Mouse (Mus musculus) C3H10T1/2 (cell line): ENCODE measurements around the gene Vmn2r82. TPM values are rescaled to one million over a fixed set of nuclear protein-coding genes. Genes with fewer than 3 reads are reported as not detected.

Experiments used
- polyA plus RNA-seq, 2 experiments: library from polyadenylated mRNA; unstranded; fragments of >200 nt; fragmentation: generic; extraction: Trizol; gene quantifications; one replicate each; pipeline ENCODE4 v1.2.1; 2012; ENCODE audit warnings: missing spikeins in 2 of 2

Vmn2r82 gene
- polyA plus RNA-seq: not detected

GRCm38 (mm10) chr10:79356220-79356619 lies at the start of gene Vmn2r82:
TSS of gene Vmn2r82 (plus strand) at chr10:79356520.

Other genes with a start within 250 kb of the Vmn2r82 start
- not detected for gene Vmn2r80, start 207.8 kb upstream of the Vmn2r82 start, polyA plus RNA-seq
- not detected for gene Vmn2r81, start 108.8 kb upstream of the Vmn2r82 start, polyA plus RNA-seq
- gene Vmn2r83, start 112.2 kb downstream of the Vmn2r82 start, polyA plus RNA-seq: not detected
- 100 to 1,000 TPM; 138 to 392 TPM for gene Plpp2, start 177.3 kb downstream of the Vmn2r82 start, polyA plus RNA-seq
- 10 to 100 TPM; 13.3 to 35.6 TPM for gene Mier2, start 198.7 kb downstream of the Vmn2r82 start, polyA plus RNA-seq
- gene Theg, start 230.8 kb downstream of the Vmn2r82 start, polyA plus RNA-seq: under 1 TPM in 1 of 2 experiments, not detected in 1; 0.04 TPM